Mouse (Mus musculus) MEL (cell line): Measurements from ENCODE around the gene Ccnk. TPM values are rescaled to one million over a fixed set of nuclear protein-coding genes. Genes with fewer than 3 reads are reported as not detected.
A peak's percentile ranks its signal among the peaks of the same experiment; 100 is the strongest.

Experiments used
- DNase-seq: peaks from one replicate; pipeline ENCODE4 v3.0.0; 2011; ENCODE audit warnings: low read depth, low spot score
- H3K27ac ChIP-seq: 2 replicates; pipeline ENCODE4 v1.5.1; 2012; ENCODE audit warnings: low read depth, mild to moderate bottlenecking, control low read depth, low read length, moderate library complexity; ENCODE audit not compliant: control insufficient read depth
- H3K27me3 ChIP-seq, 2 experiments: fragments of 150-350 bp in 1 of 2; sonication (generic) in 1 of 2; 2 replicates each; pipeline ENCODE4 v1.6.1; 2012; ENCODE audit warnings: low read length in 2 of 2, mild to moderate bottlenecking in 2 of 2, improper control_type of control experiment in 1 of 2, moderate library complexity in 1 of 2; ENCODE audit not compliant: insufficient read depth in 2 of 2, control insufficient read depth in 1 of 2
- H3K36me3 ChIP-seq, 2 experiments: 2 replicates each; pipeline ENCODE4 v1.6.1; 2012 to 2014; ENCODE audit warnings: low read length in 2 of 2, improper control_type of control experiment in 1 of 2, inconsistent platforms in 1 of 2, mild to moderate bottlenecking in 1 of 2; ENCODE audit not compliant: insufficient read depth in 2 of 2, control insufficient read depth in 1 of 2
- H3K4me1 ChIP-seq, 2 experiments: fragments of 150-350 bp in 1 of 2; sonication (generic) in 1 of 2; 2 replicates each; pipeline ENCODE4 v1.6.1; 2012; ENCODE audit warnings: low read length in 2 of 2, improper control_type of control experiment in 1 of 2, mild to moderate bottlenecking in 1 of 2; ENCODE audit not compliant: insufficient read depth in 2 of 2, control insufficient read depth in 1 of 2
- H3K4me3 ChIP-seq, 2 experiments: fragments of 150-350 bp in 1 of 2; sonication (generic) in 1 of 2; 2 replicates each; pipeline ENCODE4 v1.5.1; 2012; ENCODE audit warnings: low read depth in 2 of 2, low read length in 2 of 2, mild to moderate bottlenecking in 2 of 2, moderate library complexity in 2 of 2, control low read depth in 1 of 2, improper control_type of control experiment in 1 of 2; ENCODE audit not compliant: control insufficient read depth in 1 of 2, insufficient read depth in 1 of 2
- H3K79me2 ChIP-seq: 2 replicates; pipeline ENCODE4 v1.6.1; 2012; ENCODE audit warnings: mild to moderate bottlenecking, low read length, moderate library complexity; ENCODE audit not compliant: control insufficient read depth, poor library complexity, insufficient read depth
- H3K9ac ChIP-seq: 2 replicates; pipeline ENCODE4 v1.6.1; 2012; ENCODE audit warnings: low read depth, mild to moderate bottlenecking, control low read depth, low read length, moderate library complexity; ENCODE audit not compliant: control insufficient read depth, poor library complexity, severe bottlenecking
- H3K9me3 ChIP-seq: fragments of 150-350 bp; sonication (generic); replicated peaks from 2 replicates; pipeline ENCODE4 v1.6.1; 2012; ENCODE audit warnings: mild to moderate bottlenecking, low read length, improper control_type of control experiment, moderate library complexity; ENCODE audit not compliant: insufficient read depth
- CHD2 ChIP-seq: IDR thresholded peaks from 2 replicates; pipeline ENCODE4 v1.6.1; 2011; ENCODE audit warnings: low read length, improper control_type of control experiment
- CTCF ChIP-seq, 3 experiments: IDR thresholded peaks in 2 of 3; conservative IDR thresholded peaks in 1 of 3; 2 replicates each; pipeline ENCODE4 v1.5.1; 2011 to 2012; ENCODE audit warnings: low read length in 3 of 3, low read depth in 2 of 3, mild to moderate bottlenecking in 2 of 3, improper control_type of control experiment in 1 of 3, inconsistent platforms in 1 of 3, mixed read lengths in 1 of 3, moderate library complexity in 1 of 3; ENCODE audit not compliant: control insufficient read depth in 1 of 3, insufficient read depth in 1 of 3, poor library complexity in 1 of 3, severe bottlenecking in 1 of 3
- E2F4 ChIP-seq: IDR thresholded peaks from 2 replicates; pipeline ENCODE4 v1.6.1; 2011; ENCODE audit warnings: low read depth, low read length, improper control_type of control experiment, borderline replicate concordance
- EP300 ChIP-seq, 2 experiments: IDR thresholded peaks; 2 replicates each; pipeline ENCODE4 v1.6.1; 2011; ENCODE audit warnings: improper control_type of control experiment in 2 of 2, low read length in 2 of 2, low read depth in 1 of 2, mild to moderate bottlenecking in 1 of 2
- ETS1 ChIP-seq: IDR thresholded peaks from 2 replicates; pipeline ENCODE4 v1.6.1; 2012; ENCODE audit warnings: low read depth, mild to moderate bottlenecking, inconsistent platforms, low read length, improper control_type of control experiment, moderate library complexity
- GABPA ChIP-seq: IDR thresholded peaks from 2 replicates; pipeline ENCODE4 v1.6.1; 2012; ENCODE audit warnings: low read depth, mild to moderate bottlenecking, inconsistent platforms, low read length, improper control_type of control experiment, moderate library complexity
- GATA1 ChIP-seq: IDR thresholded peaks from 2 replicates; pipeline ENCODE4 v1.6.1; 2011; ENCODE audit warnings: low read depth, low read length, improper control_type of control experiment
- JUND ChIP-seq: IDR thresholded peaks from 2 replicates; pipeline ENCODE4 v1.6.1; 2011; ENCODE audit warnings: low read depth, mild to moderate bottlenecking, improper control_type of control experiment, low read length
- KAT2A ChIP-seq: conservative IDR thresholded peaks from 2 replicates; pipeline ENCODE4 v1.6.1; 2012; ENCODE audit warnings: low read depth, low read length, improper control_type of control experiment, inconsistent platforms
- MAFK ChIP-seq: IDR thresholded peaks from 2 replicates; pipeline ENCODE4 v1.6.1; 2011; ENCODE audit warnings: low read depth, mild to moderate bottlenecking, low read length, improper control_type of control experiment, borderline replicate concordance
- MAX ChIP-seq: IDR thresholded peaks from 2 replicates; pipeline ENCODE4 v1.6.1; 2011; ENCODE audit warnings: low read length, improper control_type of control experiment
- MAZ ChIP-seq: IDR thresholded peaks from 2 replicates; pipeline ENCODE4 v1.6.1; 2012; ENCODE audit warnings: low read depth, mild to moderate bottlenecking, inconsistent platforms, low read length, improper control_type of control experiment
- NELFE ChIP-seq: IDR thresholded peaks from 2 replicates; pipeline ENCODE4 v1.6.1; 2011; ENCODE audit warnings: low read depth, low read length, improper control_type of control experiment
- NRF1 ChIP-seq: IDR thresholded peaks from 2 replicates; pipeline ENCODE4 v1.6.1; 2014; ENCODE audit warnings: low read depth, mild to moderate bottlenecking, inconsistent platforms, low read length, improper control_type of control experiment, moderate library complexity; ENCODE audit not compliant: poor library complexity, insufficient read depth, severe bottlenecking
- POLR2AphosphoS2 ChIP-seq: IDR thresholded peaks from 2 replicates; pipeline ENCODE4 v1.6.1; 2011; ENCODE audit warnings: low read length, improper control_type of control experiment
- RAD21 ChIP-seq: IDR thresholded peaks from 2 replicates; pipeline ENCODE4 v1.6.1; 2011; ENCODE audit warnings: mild to moderate bottlenecking, low read depth, low read length, improper control_type of control experiment
- RCOR1 ChIP-seq: IDR thresholded peaks from 2 replicates; pipeline ENCODE4 v1.6.1; 2012; ENCODE audit warnings: low read depth, mild to moderate bottlenecking, inconsistent platforms, low read length, improper control_type of control experiment
- SMC3 ChIP-seq: IDR thresholded peaks from 2 replicates; pipeline ENCODE4 v1.6.1; 2011; ENCODE audit warnings: low read depth, low read length, improper control_type of control experiment
- TBP ChIP-seq: IDR thresholded peaks from 2 replicates; pipeline ENCODE4 v1.8.0; 2011; ENCODE audit warnings: low read depth, low read length, improper control_type of control experiment
- USF1 ChIP-seq: IDR thresholded peaks from 2 replicates; pipeline ENCODE4 v1.6.1; 2014; ENCODE audit warnings: low read depth, mild to moderate bottlenecking, inconsistent platforms, low read length, improper control_type of control experiment, moderate library complexity
- USF2 ChIP-seq, 2 experiments: IDR thresholded peaks; 2 replicates each; pipeline ENCODE4 v1.6.1; 2011 to 2012; ENCODE audit warnings: improper control_type of control experiment in 2 of 2, low read length in 2 of 2, borderline replicate concordance in 1 of 2, inconsistent platforms in 1 of 2, low read depth in 1 of 2, mild to moderate bottlenecking in 1 of 2; ENCODE audit not compliant: insufficient read depth in 1 of 2
- ZC3H11A ChIP-seq: IDR thresholded peaks from 2 replicates; pipeline ENCODE4 v1.6.1; 2012; ENCODE audit warnings: low read depth, mild to moderate bottlenecking, inconsistent platforms, low read length, improper control_type of control experiment
- ZKSCAN1 ChIP-seq: IDR thresholded peaks from 2 replicates; pipeline ENCODE4 v1.6.1; 2012; ENCODE audit warnings: low read depth, mild to moderate bottlenecking, inconsistent platforms, low read length, improper control_type of control experiment, moderate library complexity
- ZNF384 ChIP-seq: IDR thresholded peaks from 2 replicates; pipeline ENCODE4 v1.6.1; 2012; ENCODE audit warnings: low read depth, mild to moderate bottlenecking, inconsistent platforms, low read length, improper control_type of control experiment
- polyA plus RNA-seq, 2 experiments: library from polyadenylated mRNA; stranded (reverse) in 1 of 2; unstranded in 1 of 2; fragments of >175 nt in 1 of 2; fragments of >200 nt in 1 of 2; gene quantifications; 2 replicates each; pipeline versions ENCODE4 v1.2.1 to v1.2.4; 2012; ENCODE audit warnings: low replicate concordance in 2 of 2, low read depth in 1 of 2; ENCODE audit not compliant: insufficient read length in 2 of 2, insufficient read depth in 1 of 2, missing spikeins in 1 of 2
- total RNA-seq: library from RNA; depleted of rRNA; stranded (reverse); fragments of 300-350 nt; gene quantifications from 2 replicates; pipeline ENCODE4 v1.2.3, GENCODE M21; 2012

Gene Ccnk
- total and polyA plus RNA-seq, 3 experiments, result 7.6 to 69.6 (median 62.8) TPM

DNA sequence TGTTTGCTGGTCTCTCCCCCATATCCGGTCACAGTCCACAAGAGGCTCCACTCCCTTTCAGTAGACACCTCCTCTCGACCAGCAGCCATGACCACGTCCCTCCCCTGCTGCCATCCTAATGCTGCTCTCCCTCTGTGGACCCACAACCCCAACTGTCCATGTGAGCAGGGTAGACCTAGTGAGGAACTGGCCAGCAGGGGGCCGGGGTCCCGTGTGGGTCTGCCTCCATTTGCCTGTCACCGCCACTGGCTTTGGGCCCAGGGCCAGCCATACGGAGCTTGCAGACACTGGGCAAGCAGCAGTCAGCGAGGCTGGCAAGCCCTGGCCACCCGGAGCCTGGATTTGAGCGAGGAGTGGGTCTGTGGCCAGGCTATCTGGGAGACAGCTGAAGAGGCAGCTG is 41.8 kb downstream of the Ccnk start:
- Histone ChIP-seq H3K4me3 (no peak overlapping the region), H3K4me1 (no peaks in the 10 kb centered on the region), H3K79me2 (no peaks in the 10 kb centered on the region), H3K9ac (no peak overlapping the region), H3K27me3 (no peaks in the 10 kb centered on the region), H3K9me3 (no peaks in the 10 kb centered on the region), H3K27ac (no peak overlapping the region), H3K36me3 (no peaks in the 10 kb centered on the region)
- DNase-seq, result no peak
- TF ChIP-seq CTCF (IDR thresholded peaks at IDR 0.05 in 2 of 3, conservative IDR thresholded peaks at IDR 0.05 in 1 of 3; ENCODE audit: control insufficient read depth in 1 of 3, insufficient read depth in 1 of 3, low read depth in 2 of 3, low read length in 3 of 3, poor library complexity in 1 of 3, severe bottlenecking in 1 of 3), result peak in 1 of 3 experiments; percentile 9; a peak in 1 of 6 replicates
- no peak for TF ChIP-seq RAD21
- no peak for TF ChIP-seq SMC3
- no peak for TF ChIP-seq ZC3H11A
- TF ChIP-seq JUND, result no peak
- no peak for TF ChIP-seq TBP
- no peak for TF ChIP-seq E2F4
- TF ChIP-seq NELFE, result no peak

DNA sequence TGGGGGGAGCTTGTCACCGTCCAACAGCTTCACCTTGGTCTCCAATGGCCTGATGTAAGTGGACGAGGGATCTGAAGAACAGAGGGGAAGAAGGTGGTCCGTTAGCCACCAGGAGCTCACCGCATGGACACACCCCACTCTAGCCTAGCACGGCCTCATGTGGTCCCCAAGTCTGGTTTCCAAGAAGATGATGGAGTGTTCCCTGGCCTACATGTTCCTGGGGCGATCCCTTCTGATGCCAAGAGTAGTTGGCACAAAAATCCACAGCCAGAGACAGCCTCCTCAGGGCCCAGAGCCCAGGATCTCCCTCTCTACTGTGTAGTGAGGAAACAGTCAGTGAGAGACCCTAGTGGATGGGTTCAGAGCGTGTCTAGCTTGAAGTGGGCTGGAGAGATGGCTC is 42.3 kb downstream of the Ccnk start:
- Histone ChIP-seq H3K9ac (no peak overlapping the region), H3K4me3 (no peak overlapping the region), H3K27ac (no peak overlapping the region), H3K27me3 (no peaks in the 10 kb centered on the region), H3K9me3 (no peaks in the 10 kb centered on the region), H3K36me3 (no peaks in the 10 kb centered on the region), H3K79me2 (no peaks in the 10 kb centered on the region), H3K4me1 (no peaks in the 10 kb centered on the region)
- no peak for TF ChIP-seq GABPA
- TF ChIP-seq CHD2, result no peak
- no peak for TF ChIP-seq POLR2AphosphoS2
- DNase-seq, result no peak

DNA sequence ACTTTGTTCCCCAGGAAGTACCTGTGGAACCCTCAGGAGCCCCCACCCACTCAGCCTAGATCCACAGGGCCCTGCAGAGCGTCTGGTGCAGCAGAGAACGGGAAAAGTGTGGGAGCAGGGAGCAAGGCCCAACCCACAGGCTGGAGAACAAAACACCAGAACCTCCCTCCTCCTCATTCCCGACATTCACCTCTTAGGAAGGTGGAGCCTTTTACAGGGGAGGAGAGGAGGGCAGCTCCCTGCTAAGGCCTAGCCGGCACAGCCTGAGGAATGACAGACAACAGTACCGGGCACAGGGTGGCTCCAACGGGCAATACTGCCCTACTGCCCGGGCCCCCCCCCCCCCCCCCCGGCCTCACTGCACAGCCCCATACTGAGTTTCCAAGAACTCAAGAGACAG is 44.0 kb downstream of the Ccnk start:
- Histone ChIP-seq H3K79me2 (no peaks in the 10 kb centered on the region), H3K9ac (no peak overlapping the region), H3K4me3 (no peak overlapping the region), H3K36me3 (no peaks in the 10 kb centered on the region), H3K4me1 (no peaks in the 10 kb centered on the region), H3K9me3 (no peaks in the 10 kb centered on the region), H3K27ac (no peak overlapping the region), H3K27me3 (no peaks in the 10 kb centered on the region)
- DNase-seq, result no peak
- TF ChIP-seq RCOR1 (no peak), USF2 (IDR thresholded peaks at IDR 0.05; ENCODE audit: borderline replicate concordance in 1 of 2, insufficient read depth in 1 of 2, low read depth in 1 of 2, low read length in 2 of 2) (no peak), KAT2A (no peak), POLR2AphosphoS2 (no peak), MAZ (no peak), SMC3 (no peak), RAD21 (no peak), ZNF384 (no peak), JUND (no peak), ZKSCAN1 (no peak), USF1 (no peak), ZC3H11A (no peak), CTCF (IDR thresholded peaks at IDR 0.05 in 2 of 3, conservative IDR thresholded peaks at IDR 0.05 in 1 of 3; ENCODE audit: control insufficient read depth in 1 of 3, insufficient read depth in 1 of 3, low read depth in 2 of 3, low read length in 3 of 3, poor library complexity in 1 of 3, severe bottlenecking in 1 of 3) (no peak), ETS1 (no peak), NRF1 (no peak), EP300 (IDR thresholded peaks at IDR 0.05; ENCODE audit: low read depth in 1 of 2, low read length in 2 of 2) (no peak), GATA1 (no peak), MAX (no peak), GABPA (no peak), MAFK (no peak)
- TF ChIP-seq, all 39 proteins: peak for 0
